Mouse (Mus musculus): ENCODE measurements at regions not wholly inside any gene's neighbourhood (a gene's known extent, or its start where the extent isn't known, plus 50 kb on each side); places are given as distances from the start of the nearest gene placed in this dataset.

DNA sequence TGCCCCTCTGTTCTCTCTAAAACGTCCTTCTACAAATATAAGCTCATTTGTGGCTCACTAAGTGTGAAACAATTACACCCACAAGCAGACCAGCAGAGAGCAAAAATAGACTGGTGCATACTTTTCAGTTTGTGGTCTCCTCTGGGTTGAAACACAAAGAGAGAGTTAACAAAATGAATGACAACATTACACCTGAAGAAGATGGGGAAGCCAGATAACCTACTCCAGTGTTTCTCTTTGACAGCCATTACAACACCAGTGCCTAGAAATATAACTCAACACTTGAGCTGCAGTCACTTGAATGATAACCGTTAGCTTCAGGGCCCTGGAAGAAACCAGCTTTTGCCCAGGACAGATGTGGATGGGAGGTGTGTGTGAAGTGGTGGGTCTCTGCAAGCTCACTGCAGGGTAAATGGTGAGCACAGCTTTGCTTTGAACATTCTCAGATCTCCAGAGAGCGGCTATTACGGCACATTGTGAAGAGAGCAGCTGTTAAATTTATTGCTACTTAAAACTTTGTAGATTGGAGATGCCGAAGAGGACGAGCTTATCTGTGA, 316.5 kb upstream of the 4930412O13Rik start:
- WGBS: 12% methylated on average over 6 of the region's 6 CpGs

DNA sequence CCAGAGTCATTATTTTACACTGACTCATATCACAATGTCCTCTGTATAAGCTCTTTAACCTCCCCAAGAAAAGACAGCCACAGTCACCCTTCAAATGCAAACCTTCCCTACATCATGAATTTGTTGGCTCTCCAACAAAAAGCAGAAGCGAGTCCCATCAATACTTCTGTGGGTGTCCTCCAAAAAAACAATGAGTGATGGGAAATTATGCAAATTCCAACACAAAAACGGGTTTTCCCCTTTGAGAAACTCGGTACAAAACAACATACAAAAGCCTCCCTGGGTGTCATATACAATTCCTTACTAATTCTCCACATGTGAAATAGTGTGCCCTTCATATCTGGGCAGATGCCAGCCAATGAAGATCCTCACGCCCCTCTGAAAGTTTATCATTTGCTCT, 311.8 kb upstream of the 4930412O13Rik start:
- 0 out of 2 replicates have a peak, but pooled peaks cover under 1% of the 10 kb centered on the region for H3K4me1 ChIP-seq
- no peaks in the 10 kb centered on the region for H3K9me3 ChIP-seq (replicated peaks)
- WGBS: 88% methylated on average over 4 of the region's 4 CpGs
- H3K9ac ChIP-seq: no peak overlapping the region
- H3K4me2 ChIP-seq: no peak overlapping the region
- ATAC-seq (replicated peaks; ENCODE audit: low FRiP score): no peak
- no peak overlapping the region for H3K4me3 ChIP-seq (replicated peaks)
- no peak overlapping the region for H3K27ac ChIP-seq
- no peaks in the 10 kb centered on the region for H3K36me3 ChIP-seq
- H3K27me3 ChIP-seq: no peaks in the 10 kb centered on the region

More for the DNA sequence above, 316.5 kb upstream of the 4930412O13Rik start:
- Histone ChIP-seq H3K9me3 (replicated peaks) (no peaks in the 10 kb centered on the region), H3K4me3 (replicated peaks) (no peak overlapping the region), H3K9ac (no peak overlapping the region), H3K27ac (no peak overlapping the region), H3K36me3 (no peaks in the 10 kb centered on the region), H3K4me2 (no peak overlapping the region), H3K4me1 (no peaks in the 10 kb centered on the region), H3K27me3 (0 out of 2 replicates have a peak, but pooled peaks cover 2% of the 10 kb centered on the region)
- no peak for ATAC-seq (replicated peaks; ENCODE audit: low FRiP score)

DNA sequence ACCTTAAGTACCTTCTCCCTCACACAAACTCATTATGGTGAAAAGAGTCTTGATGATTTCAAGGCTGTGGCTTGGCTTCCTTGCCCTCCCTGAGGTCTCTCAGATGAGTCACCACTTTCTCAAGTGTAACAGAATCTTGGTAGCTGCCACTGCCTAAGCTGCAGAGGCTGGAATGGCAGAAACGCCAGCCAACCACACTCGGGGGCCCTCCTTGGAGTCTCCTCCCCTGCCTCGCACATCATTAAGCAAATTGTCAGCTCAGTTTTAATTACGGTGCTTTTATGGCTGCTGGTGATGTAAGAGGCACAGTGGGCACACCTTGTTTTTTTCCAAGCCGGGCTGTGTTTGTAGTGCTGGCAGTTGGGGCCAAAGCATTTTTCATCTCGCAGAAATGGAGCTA, 306.9 kb upstream of the 4930412O13Rik start:
- Histone ChIP-seq H3K4me2 (no peak overlapping the region), H3K27me3 (no peaks in the 10 kb centered on the region), H3K27ac (peak overlapping the region; percentile 35; the same call in 1 of the 2 replicates), H3K9me3 (replicated peaks) (no peaks in the 10 kb centered on the region), H3K36me3 (no peaks in the 10 kb centered on the region), H3K9ac (no peak overlapping the region), H3K4me3 (replicated peaks) (no peak overlapping the region), H3K4me1 (peaks cover 12% of the 10 kb centered on the region; the same call in 1 of the 2 replicates)
- 16% methylated on average over 6 of the region's 6 CpGs for WGBS
- peak; percentile 91 for ATAC-seq (replicated peaks; ENCODE audit: low FRiP score)

DNA sequence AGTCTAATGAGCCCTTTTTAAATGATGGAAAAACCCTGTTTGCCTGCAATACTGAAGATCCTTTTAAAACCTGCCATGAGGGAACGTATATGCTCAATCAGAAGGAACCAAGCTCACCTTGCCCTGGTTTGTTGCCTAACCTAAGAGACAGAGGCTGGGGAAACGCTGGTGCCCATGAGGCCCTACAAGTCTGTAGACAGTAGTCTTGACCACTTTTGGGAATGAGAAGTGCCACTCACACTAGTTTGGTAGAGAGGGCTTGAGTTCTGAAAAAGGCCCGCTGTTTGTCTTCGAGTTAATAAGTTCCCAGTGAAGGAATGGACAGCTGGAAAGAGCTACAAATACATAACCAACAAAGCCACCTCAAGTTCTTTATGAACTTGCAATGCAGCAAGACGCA, 306.4 kb upstream of the 4930412O13Rik start:
- Histone ChIP-seq H3K4me2 (no peak overlapping the region), H3K9me3 (replicated peaks) (no peaks in the 10 kb centered on the region), H3K27me3 (no peaks in the 10 kb centered on the region), H3K36me3 (no peaks in the 10 kb centered on the region), H3K9ac (no peak overlapping the region), H3K27ac (peak overlapping the region; percentile 35; the same call in 1 of the 2 replicates), H3K4me1 (peaks cover 12% of the 10 kb centered on the region; the same call in 1 of the 2 replicates), H3K4me3 (replicated peaks) (no peak overlapping the region)
- ATAC-seq (replicated peaks; ENCODE audit: low FRiP score): peak; percentile 38; the same call in 1 of the 2 replicates
- 81% methylated on average over 5 of the region's 5 CpGs for WGBS

DNA sequence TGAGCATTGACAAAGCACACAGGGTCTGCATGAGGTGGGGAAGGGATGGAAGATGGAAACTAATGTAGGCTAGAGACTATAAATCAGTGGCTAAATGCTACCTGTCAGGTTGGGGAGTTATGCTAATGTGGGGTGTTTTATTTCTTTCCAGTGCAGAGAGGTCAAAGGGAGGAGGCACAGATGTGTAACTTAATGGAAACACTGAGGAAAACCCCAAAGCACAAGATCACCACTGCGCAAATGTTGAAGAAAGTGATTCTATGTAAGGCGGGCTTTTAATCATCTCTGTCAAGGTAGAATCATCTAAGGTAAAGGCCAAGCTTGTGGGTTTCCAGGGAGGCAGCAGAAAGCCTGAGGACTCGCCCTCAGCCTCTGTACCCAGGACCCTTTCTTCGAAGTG, 303.2 kb upstream of the 4930412O13Rik start:
- Histone ChIP-seq H3K4me1 (peaks cover 18% of the 10 kb centered on the region; the same call in 1 of the 2 replicates), H3K4me2 (no peak overlapping the region), H3K27me3 (no peaks in the 10 kb centered on the region), H3K4me3 (replicated peaks) (no peak overlapping the region), H3K27ac (no peak overlapping the region), H3K9ac (no peak overlapping the region), H3K9me3 (replicated peaks) (no peaks in the 10 kb centered on the region), H3K36me3 (no peaks in the 10 kb centered on the region)
- ATAC-seq (replicated peaks; ENCODE audit: low FRiP score): 0 out of 2 replicates have a peak, but pooled peaks have one; percentile 17
- WGBS: 49% methylated on average over 4 of the region's 4 CpGs

DNA sequence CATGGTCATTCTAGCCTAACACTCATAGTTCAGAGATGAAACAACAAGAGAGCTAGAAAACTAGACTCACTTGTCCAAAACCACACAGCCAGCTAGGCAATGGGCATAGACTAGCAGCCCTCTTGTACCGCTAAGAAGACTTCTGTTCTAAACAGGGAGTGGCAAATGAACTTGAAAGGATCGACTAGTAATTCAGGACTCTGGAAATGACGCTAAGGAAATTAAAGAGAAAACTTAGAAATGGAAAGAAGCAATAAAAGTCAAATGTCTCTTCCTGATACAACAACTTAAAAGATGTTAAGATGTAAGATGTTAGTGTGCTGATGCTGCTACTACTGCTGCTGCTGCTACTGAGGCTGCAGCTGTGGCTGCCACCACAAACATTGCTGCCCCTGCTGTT, 293.7 kb upstream of the 4930412O13Rik start:
- Histone ChIP-seq H3K27ac (no peak overlapping the region), H3K4me1 (no peaks in the 10 kb centered on the region), H3K36me3 (no peaks in the 10 kb centered on the region), H3K4me2 (no peak overlapping the region), H3K9ac (no peak overlapping the region), H3K27me3 (no peaks in the 10 kb centered on the region), H3K4me3 (replicated peaks) (no peak overlapping the region), H3K9me3 (replicated peaks) (no peaks in the 10 kb centered on the region)
- ATAC-seq (replicated peaks; ENCODE audit: low FRiP score): no peak
- 86% methylated on average over 3 of the region's 3 CpGs for WGBS

DNA sequence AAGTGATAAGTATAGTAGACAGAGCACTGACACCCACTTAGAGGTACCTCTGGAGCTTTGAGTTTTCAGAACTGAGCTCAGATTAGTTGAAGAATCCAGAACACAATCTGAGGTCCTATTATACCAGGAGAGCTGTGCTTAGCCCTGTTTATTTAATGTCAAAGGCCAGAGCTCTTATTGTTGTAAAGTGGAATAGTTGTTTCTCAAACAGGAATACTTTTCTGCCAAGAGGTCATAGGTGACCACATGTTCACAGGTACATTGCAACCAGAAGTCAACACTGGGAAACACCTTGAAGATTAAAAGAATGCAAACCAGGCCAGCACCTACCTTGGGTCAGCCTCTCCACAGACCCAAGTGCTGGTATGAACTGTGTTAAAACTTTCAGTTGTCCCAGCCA, 291.9 kb upstream of the 4930412O13Rik start:
- Histone ChIP-seq H3K4me1 (no peaks in the 10 kb centered on the region), H3K9me3 (replicated peaks) (no peaks in the 10 kb centered on the region), H3K9ac (no peak overlapping the region), H3K4me3 (replicated peaks) (no peak overlapping the region), H3K36me3 (no peaks in the 10 kb centered on the region), H3K27me3 (no peaks in the 10 kb centered on the region), H3K27ac (no peak overlapping the region), H3K4me2 (no peak overlapping the region)
- ATAC-seq (replicated peaks; ENCODE audit: low FRiP score): no peak

DNA sequence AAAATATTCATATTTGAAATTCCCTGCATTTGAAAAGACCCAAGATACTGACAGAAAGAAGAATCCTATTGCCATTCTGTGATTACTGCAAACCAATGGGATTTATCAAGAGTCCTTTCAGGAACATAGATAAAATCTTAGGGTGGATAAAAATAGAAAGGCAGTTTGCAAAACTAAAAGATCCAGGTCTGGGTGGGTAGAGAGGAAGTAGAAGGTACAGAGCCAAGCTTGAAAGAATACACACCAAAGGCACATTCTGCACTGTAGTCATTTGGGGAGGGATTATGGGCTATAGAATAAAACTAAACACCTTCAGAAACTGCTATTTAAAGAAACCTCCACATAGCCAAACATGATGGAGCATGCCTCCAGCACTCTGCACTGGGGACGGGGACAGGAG, 288.5 kb upstream of the 4930412O13Rik start:
- Histone ChIP-seq H3K9ac (no peak overlapping the region), H3K27me3 (no peaks in the 10 kb centered on the region), H3K27ac (no peak overlapping the region), H3K36me3 (no peaks in the 10 kb centered on the region), H3K4me3 (replicated peaks) (no peak overlapping the region), H3K4me2 (no peak overlapping the region), H3K4me1 (no peaks in the 10 kb centered on the region), H3K9me3 (replicated peaks) (no peaks in the 10 kb centered on the region)
- 82% methylated on average over 1 of the region's 1 CpGs for WGBS
- no peak for ATAC-seq (replicated peaks; ENCODE audit: low FRiP score)

DNA sequence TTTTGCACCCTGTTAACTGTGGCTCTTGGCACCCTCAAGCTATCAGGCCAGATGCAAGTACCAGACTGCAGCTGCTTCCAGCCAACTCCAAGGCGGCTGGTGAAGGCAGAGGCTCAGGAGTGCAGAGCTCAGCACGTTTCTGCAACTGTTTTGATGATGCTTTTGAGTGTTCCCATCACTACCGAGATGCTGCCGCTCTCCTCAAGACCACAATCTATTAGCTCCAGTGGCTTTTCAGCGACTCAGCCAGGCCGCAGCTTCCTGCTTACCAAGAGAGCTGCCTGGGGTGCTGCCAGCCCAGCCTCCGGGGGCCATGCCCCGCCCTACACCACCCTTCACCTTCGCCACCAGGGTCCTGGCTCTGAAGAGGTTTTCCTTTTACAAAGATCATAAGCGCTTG, 287.1 kb upstream of the 4930412O13Rik start:
- 45% methylated on average over 10 of the region's 10 CpGs for WGBS

DNA sequence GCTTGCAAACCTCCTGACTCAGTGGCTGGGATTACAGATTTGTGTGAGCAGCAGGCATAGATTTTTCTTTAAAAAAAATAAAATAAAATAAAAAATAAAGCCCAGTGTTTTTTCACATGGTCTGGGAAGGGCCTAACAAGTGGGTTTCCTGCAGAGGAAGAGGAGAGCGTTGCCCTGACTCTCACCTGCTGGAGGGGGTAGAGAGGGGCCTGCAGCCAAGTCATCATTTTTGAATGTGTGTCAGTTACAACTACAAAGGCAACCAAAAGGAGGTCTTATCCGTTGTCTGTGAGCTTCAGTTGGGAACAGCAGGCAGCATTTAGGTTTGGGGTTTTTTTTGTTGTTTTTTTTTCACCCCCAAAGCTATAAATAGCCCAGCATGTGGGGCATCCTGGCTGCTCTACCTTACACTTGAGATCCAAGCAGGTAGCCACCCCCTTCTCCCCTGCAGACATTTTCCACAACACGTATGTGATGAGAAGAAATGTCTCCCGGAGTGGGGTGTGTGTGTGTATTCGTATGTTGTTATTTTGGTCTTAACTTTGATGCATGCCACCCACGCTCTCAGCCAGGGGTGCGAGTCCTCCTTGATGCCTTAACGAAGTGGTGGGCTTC, 285.7 kb upstream of the 4930412O13Rik start:
- Histone ChIP-seq H3K4me3 (replicated peaks) (no peak overlapping the region), H3K27me3 (no peaks in the 10 kb centered on the region), H3K9me3 (replicated peaks) (no peaks in the 10 kb centered on the region), H3K9ac (no peak overlapping the region), H3K4me2 (no peak overlapping the region), H3K4me1 (no peaks in the 10 kb centered on the region), H3K27ac (no peak overlapping the region), H3K36me3 (no peaks in the 10 kb centered on the region)
- 79% methylated on average over 8 of the region's 8 CpGs for WGBS
- ATAC-seq (replicated peaks; ENCODE audit: low FRiP score): no peak

More for the DNA sequence above, 287.1 kb upstream of the 4930412O13Rik start:
- H3K9me3 ChIP-seq (replicated peaks): no peaks in the 10 kb centered on the region
- H3K4me2 ChIP-seq: no peak overlapping the region
- H3K27me3 ChIP-seq: no peaks in the 10 kb centered on the region
- no peak overlapping the region for H3K9ac ChIP-seq
- H3K4me3 ChIP-seq (replicated peaks): no peak overlapping the region
- H3K36me3 ChIP-seq: no peaks in the 10 kb centered on the region
- ATAC-seq (replicated peaks; ENCODE audit: low FRiP score): no peak
- H3K27ac ChIP-seq: no peak overlapping the region
- no peaks in the 10 kb centered on the region for H3K4me1 ChIP-seq

DNA sequence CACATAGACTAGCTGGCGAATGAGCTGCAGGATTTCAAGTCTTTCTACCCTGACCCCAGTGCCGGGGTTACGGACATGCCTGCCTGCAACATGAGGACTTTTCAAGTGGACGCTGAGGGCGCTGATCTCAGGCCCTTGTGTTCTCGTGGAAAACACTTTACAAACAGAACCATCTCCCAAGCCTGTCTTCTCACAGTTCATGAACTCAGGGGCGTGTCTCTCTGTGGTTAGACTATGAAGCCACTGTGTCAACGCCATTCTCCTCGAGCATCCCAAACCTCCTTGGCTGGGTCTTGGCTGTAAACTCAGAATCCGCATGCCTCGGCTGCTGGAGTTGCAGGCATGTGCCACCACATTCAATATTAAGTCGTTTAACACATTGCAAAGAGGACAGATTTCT, 284.9 kb upstream of the 4930412O13Rik start:
- Histone ChIP-seq H3K9ac (no peak overlapping the region), H3K4me1 (no peaks in the 10 kb centered on the region), H3K4me2 (no peak overlapping the region), H3K4me3 (replicated peaks) (no peak overlapping the region), H3K27me3 (no peaks in the 10 kb centered on the region), H3K27ac (no peak overlapping the region), H3K36me3 (no peaks in the 10 kb centered on the region), H3K9me3 (replicated peaks) (no peaks in the 10 kb centered on the region)
- 76% methylated on average over 12 of the region's 12 CpGs for WGBS
- ATAC-seq (replicated peaks; ENCODE audit: low FRiP score): no peak

DNA sequence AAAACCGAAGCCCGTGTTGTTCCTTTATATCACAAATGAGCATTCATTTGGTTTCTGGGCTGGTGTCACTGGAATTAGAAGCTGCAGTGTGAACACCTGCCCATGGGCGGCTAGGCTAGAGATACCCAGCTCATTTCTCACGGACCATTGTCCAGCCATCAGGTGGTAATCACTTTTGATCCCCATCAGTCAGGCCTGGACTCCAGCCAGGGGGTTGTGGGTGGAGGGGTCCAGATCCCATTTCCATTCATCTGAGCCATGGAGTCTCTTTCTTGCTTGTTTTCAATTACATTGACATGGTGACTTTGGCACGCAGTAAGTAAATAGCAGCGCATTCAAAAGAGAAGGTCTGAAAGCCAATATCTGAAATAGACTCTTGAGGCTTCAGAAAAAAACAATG, 276.1 kb upstream of the 4930412O13Rik start:
- Histone ChIP-seq H3K36me3 (no peaks in the 10 kb centered on the region), H3K4me1 (no peaks in the 10 kb centered on the region), H3K4me2 (no peak overlapping the region), H3K9ac (no peak overlapping the region), H3K27ac (no peak overlapping the region), H3K4me3 (replicated peaks) (no peak overlapping the region), H3K9me3 (replicated peaks) (no peaks in the 10 kb centered on the region), H3K27me3 (no peaks in the 10 kb centered on the region)
- ATAC-seq (replicated peaks; ENCODE audit: low FRiP score): no peak
- 82% methylated on average over 6 of the region's 6 CpGs for WGBS

DNA sequence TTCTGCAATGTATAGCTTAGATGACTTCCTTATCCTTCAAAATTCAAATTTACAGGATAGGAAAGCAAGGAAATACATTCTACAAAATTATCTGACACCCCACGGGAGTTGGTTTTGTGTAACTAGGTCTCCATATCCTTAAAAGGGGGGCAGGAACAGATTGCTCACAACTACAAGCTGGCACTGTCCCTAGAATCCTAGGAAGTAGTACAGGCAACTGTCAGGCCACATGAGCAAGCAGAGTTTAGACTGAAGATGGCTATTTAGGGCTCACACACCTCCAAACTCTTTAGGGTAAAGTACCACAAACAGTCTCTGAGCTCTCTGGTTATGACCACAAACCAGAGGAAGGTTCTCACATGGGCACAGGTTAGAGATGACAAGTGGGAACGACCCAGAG, 273.5 kb upstream of the 4930412O13Rik start:
- Histone ChIP-seq H3K27me3 (no peaks in the 10 kb centered on the region), H3K4me3 (replicated peaks) (no peak overlapping the region), H3K4me1 (no peaks in the 10 kb centered on the region), H3K4me2 (no peak overlapping the region), H3K36me3 (no peaks in the 10 kb centered on the region), H3K27ac (no peak overlapping the region), H3K9ac (no peak overlapping the region), H3K9me3 (replicated peaks) (no peaks in the 10 kb centered on the region)
- WGBS: 82% methylated on average over 2 of the region's 2 CpGs
- ATAC-seq (replicated peaks; ENCODE audit: low FRiP score): no peak

All from kidney, embryonic 15.5 days (tissue).